Mouse (Mus musculus) cerebellum, adult (tissue): ENCODE data around the gene Gm13693.
"Not testable (repeated sequence)": the region's sequence is repeated elsewhere in the genome, so short reads cannot be mapped to it uniquely, and the experiment has no call there.

Experiments used
- ATAC-seq: cut with Nextera tagmentation; 2 replicates; pipeline ENCODE4 v1.9.2; 2017; ENCODE audit warnings: mild to moderate bottlenecking, moderate library complexity, mixed read lengths; ENCODE audit not compliant: insufficient number of reproducible peaks, low FRiP score, low TSS enrichment

The Gm13693 gene

DNA sequence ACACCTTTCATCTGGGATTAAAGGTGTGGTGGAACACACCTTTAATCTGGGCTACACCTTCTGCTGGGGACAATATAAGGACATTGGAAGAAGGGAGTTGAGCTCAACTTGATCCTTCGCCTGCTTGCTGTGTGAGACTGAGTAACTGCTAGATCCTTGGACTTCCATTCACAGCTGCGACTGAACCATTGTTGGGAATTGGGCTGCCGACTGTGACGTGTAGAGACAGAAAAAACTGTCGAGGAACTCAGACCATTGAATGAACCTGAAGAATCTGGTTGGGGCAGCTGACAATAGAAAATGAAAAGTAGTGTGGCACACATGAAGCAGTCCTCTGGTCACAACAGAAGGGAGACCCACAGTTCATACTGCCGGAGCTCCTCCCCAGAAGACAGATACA is at the start of gene Gm13693:
TSS of gene Gm13693 (plus strand) at position 301 of the 400 bp plus-strand sequence.
- ATAC-seq: not testable (repeated sequence)

GRCm38 (mm10) chr2:83929478-83930088 is 31.7 kb upstream of the Gm13693 start:
- ATAC-seq: no peak

DNA sequence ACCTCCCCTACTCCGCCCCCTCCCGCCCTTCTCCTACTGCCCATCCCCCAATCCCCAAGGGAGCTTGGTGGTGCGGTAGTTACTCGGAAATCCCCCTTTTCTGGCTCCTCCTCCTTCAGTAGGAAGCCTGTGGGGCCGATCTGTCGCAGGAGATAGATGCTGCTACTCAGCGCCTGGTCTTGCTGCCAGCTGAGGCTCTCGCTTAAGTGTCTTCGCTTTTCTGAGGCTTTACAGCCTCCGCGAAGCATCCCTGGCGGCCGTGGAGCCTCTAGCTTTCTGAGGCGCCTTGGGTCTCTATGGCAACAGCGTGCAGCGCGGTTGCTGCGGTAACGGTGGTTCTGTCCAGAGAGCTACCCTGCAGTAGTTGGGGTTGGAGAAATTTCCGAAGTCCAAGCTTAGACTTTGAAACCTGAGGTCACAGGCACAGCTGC is 20.4 kb upstream of the Gm13693 start, which contains the start of gene Zswim2:
TSS of gene Zswim2 (minus strand) at position 298 of the 431 bp plus-strand sequence.
- peak; percentile 83 for ATAC-seq

DNA sequence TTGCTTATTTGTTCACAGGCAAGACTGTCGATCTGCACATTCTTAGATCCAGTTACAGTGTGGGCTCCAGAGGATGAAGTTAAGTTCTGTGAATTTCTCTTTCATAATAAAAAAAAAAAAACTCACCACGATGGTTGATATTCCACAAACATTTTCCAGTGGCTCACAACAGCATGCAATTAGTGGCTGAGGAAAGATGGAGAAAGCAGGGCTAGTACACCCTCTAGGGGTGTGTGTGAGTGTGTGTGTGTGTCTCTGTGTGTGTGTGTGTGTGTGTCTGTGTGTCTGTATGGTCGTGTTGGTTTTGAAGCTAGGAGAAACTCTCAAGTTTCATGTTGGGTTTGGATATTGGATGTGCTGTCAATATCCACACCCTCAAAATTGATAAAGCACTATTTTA is 19.9 kb upstream of the Gm13693 start:
- ATAC-seq: no peak

DNA sequence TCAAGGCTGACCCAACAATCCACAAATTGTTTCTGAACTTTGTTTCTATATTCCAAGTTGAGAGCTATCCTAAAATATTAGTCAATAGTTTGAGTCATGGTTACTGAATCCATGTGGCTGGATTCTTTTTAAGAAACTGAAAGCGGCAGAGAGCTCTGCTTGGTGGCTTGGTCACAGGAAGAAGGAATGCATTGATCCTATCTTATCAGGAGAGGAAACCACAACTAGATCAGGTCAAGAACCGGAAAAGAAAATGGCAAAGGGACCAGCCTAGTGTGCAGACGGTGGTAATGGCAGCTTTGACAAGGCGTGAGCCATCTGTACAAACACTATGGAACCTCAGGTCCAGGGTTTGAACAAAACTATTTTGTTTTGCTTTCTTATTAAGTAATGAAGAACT is 19.5 kb upstream of the Gm13693 start:
- no peak for ATAC-seq

GRCm38 (mm10) chr2:83955393-83955792 is 5.9 kb upstream of the Gm13693 start, which contains the start of gene Gm13698:
Gene Gm13698, plus strand, starts transcription at chr2:83955693.
- not testable (repeated sequence) for ATAC-seq

- not testable (repeated sequence) for ATAC-seq
These were observed 5.7 kb downstream of the Gm13693 start, which contains the start of gene Gm13695 for GRCm38 (mm10) chr2:83967013-83967412. Gene Gm13695, plus strand, starts transcription at chr2:83967313.

DNA sequence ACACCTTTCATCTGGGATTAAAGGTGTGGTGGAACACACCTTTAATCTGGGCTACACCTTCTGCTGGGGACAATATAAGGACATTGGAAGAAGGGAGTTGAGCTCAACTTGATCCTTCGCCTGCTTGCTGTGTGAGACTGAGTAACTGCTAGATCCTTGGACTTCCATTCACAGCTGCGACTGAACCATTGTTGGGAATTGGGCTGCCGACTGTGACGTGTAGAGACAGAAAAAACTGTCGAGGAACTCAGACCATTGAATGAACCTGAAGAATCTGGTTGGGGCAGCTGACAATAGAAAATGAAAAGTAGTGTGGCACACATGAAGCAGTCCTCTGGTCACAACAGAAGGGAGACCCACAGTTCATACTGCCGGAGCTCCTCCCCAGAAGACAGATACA is 11.5 kb downstream of the Gm13693 start, which contains the start of gene Gm13696:
TSS of gene Gm13696 (plus strand) at position 301 of the 400 bp plus-strand sequence.
- ATAC-seq: not testable (repeated sequence)

- not testable (repeated sequence) for ATAC-seq
These were observed 17.3 kb downstream of the Gm13693 start, which contains the start of gene Gm13694 for GRCm38 (mm10) chr2:83978633-83979032. Gene Gm13694, plus strand, starts transcription at chr2:83978933.

DNA sequence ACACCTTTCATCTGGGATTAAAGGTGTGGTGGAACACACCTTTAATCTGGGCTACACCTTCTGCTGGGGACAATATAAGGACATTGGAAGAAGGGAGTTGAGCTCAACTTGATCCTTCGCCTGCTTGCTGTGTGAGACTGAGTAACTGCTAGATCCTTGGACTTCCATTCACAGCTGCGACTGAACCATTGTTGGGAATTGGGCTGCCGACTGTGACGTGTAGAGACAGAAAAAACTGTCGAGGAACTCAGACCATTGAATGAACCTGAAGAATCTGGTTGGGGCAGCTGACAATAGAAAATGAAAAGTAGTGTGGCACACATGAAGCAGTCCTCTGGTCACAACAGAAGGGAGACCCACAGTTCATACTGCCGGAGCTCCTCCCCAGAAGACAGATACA is 23.1 kb downstream of the Gm13693 start, which contains the start of gene Gm13697:
TSS of gene Gm13697 (plus strand) at position 301 of the 400 bp plus-strand sequence.
- ATAC-seq: not testable (repeated sequence)

DNA sequence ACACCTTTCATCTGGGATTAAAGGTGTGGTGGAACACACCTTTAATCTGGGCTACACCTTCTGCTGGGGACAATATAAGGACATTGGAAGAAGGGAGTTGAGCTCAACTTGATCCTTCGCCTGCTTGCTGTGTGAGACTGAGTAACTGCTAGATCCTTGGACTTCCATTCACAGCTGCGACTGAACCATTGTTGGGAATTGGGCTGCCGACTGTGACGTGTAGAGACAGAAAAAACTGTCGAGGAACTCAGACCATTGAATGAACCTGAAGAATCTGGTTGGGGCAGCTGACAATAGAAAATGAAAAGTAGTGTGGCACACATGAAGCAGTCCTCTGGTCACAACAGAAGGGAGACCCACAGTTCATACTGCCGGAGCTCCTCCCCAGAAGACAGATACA is 28.9 kb downstream of the Gm13693 start, which contains the start of gene Gm13691:
TSS of gene Gm13691 (plus strand) at position 301 of the 400 bp plus-strand sequence.
- not testable (repeated sequence) for ATAC-seq

DNA sequence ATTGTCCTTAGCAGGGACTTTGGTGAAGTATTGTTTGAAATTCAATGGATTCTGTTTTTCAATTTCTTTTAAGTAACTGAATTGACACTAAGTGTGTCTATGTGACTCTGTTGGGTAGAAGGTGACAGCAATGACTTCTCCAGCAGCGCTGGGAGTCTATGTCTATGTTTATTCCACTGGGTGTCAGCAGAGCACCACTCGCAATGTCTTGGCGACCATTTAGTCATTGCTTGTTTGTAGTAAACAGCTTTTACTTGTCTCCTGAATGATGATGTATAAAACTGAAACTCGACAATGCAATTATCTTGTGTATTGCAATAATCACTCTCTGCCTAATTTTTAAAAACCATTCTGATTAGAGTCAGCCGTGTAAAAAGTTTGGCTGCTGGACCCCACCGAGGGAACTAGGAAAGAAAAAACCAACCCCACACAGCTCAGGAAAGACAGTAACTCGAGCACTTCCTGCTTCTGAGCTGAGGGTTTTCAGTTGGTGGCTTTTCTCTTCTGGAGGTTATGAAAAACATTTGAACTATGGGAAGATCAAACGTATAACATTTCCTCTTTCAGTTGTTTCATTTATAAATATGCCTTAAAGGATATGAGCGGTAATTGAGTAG is 32.4 kb downstream of the Gm13693 start:
- not testable (repeated sequence) for ATAC-seq

DNA sequence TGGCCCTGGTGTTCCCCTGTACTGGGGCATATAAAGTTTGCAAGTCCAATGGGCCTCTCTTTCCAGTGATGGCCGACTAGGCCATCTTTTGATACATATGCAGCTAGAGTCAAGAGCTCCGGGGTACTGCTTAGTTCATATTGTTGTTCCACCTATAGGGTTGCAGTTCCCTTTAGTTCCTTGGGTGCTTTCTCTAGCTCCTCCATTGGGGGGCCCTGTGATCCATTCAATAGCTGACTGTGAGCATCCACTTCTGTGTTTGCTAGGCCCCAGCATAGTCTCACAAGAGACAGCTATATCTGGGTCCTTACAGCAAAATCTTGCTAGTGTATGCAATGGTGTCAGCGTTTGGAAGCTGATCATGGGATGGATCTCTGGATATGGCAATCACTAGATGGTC is 33.2 kb downstream of the Gm13693 start:
- not testable (repeated sequence) for ATAC-seq

GRCm38 (mm10) chr2:84008913-84009312 is 47.6 kb downstream of the Gm13693 start:
- no peak for ATAC-seq

- no peak for ATAC-seq
These were observed 48.5 kb downstream of the Gm13693 start for GRCm38 (mm10) chr2:84009818-84010217.
